Mouse (Mus musculus) embryonic facial prominence, embryonic 10.5 days (tissue): ENCODE results near the gene Fbxw4. TPM values are rescaled to one million over a fixed set of nuclear protein-coding genes. Genes with fewer than 3 reads are reported as not detected.

Experiments used
- DNase-seq: peaks from one replicate; pipeline ENCODE4 v3.0.0-alpha.2; 2017; ENCODE audit warnings: low spot score
- H3K27ac ChIP-seq: fragments of 300-500 bp; sonication (generic); replicated peaks from 2 replicates; pipeline ENCODE4 v1.5.1; 2016; ENCODE audit warnings: mild to moderate bottlenecking
- H3K27me3 ChIP-seq: fragments of 300-500 bp; sonication (generic); replicated peaks from 2 replicates; pipeline ENCODE4 v1.6.1; 2016; ENCODE audit warnings: low read depth, mild to moderate bottlenecking; ENCODE audit not compliant: poor library complexity, severe bottlenecking
- H3K36me3 ChIP-seq: fragments of 300-500 bp; sonication (generic); replicated peaks from 2 replicates; pipeline ENCODE4 v1.6.1; 2016; ENCODE audit warnings: mild to moderate bottlenecking, moderate library complexity
- H3K4me1 ChIP-seq: fragments of 300-500 bp; sonication (generic); 2 replicates; pipeline ENCODE4 v1.6.1; 2016
- H3K4me3 ChIP-seq: fragments of 300-500 bp; sonication (generic); 2 replicates; pipeline ENCODE4 v1.5.1; 2016; ENCODE audit warnings: mild to moderate bottlenecking, moderate library complexity
- H3K9me3 ChIP-seq: fragments of 300-500 bp; sonication (generic); 2 replicates; pipeline ENCODE4 v1.6.1; 2016; ENCODE audit warnings: mild to moderate bottlenecking
- WGBS: fragments of 180-500 bp; shearing (Covaris S2); methylation state at CpG from one replicate; pipeline ENCODE4 v1.1.7; 2016; 5-methylcytosine and 5-hydroxymethylcytosine counted together
- polyA plus RNA-seq: library from polyadenylated mRNA; unstranded; fragments of >200 nt; fragmentation: Nextera tagmentation; extraction: Ambion mirVana; gene quantifications from 2 replicates; pipeline ENCODE4 v1.2.1, GENCODE M21; 2016

Gene Fbxw4
- 4.2 and 4.7 TPM in 2 replicates for polyA plus RNA-seq

DNA sequence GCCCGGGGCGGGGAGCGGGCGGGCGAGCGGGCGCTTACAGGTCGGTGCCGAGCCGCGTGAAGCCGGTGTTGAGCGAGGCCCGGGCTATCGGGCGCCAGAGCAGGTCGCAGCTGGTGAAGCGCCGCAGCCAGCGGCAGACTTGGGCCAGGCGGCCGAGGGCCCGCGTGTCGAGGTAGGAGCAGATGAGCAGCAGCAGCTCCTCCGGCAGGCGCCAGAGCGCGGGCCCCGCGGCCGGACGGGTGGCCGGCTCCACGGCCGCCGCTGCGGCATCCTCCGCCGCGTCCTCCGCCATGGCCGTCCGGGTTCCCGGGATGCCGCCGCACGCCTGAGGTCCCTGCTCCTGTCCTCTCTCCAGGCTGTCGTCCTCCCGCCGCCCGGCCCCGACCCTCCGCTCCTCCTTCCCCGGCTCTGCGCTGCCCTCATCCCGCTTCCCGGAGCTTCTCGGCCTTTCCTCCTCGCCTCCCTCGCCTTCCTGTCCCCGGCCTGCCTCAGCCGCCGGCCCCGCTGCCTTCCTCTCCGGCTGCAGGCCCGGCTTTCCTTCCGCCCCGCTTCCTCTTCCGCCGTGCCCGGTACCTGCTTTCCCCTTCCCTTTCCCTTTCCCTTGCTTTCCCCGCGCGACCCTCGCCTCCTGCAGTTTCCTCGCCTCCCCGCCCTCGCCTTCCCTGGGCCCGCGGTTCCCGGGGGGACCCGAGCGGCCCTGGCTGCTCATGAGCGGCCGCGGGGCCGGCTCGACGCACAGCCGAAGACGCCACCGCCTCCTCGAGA lies at the start of gene Fbxw4:
TSS of gene Fbxw4 (minus strand) at position 575 of the 765 bp plus-strand sequence.
- under 1% methylated on average over 93 of the region's 94 CpGs for WGBS

DNA sequence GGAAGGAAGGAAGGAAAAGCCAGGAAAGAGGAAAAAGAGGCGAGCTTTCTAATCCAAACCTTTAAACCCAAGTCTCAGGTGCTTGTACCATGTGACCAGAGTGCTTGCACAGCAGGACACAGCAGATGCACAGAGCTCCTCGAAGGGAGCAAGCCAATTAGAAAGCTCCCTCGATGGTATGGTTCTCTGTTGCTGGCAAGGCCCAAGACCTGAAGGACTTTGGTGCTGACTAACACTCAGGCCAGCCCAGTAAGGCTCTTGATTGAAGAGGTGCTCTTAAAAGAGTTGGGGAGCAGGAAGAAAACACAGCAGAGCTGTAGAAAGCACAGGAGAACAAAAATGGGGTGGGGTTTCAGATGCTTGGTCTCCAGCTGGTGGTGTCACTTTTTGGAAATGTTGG lies 48.6 kb upstream of the Fbxw4 start:
- WGBS: 75% methylated on average over 3 of the region's 3 CpGs
- DNase-seq: no peak
- Histone ChIP-seq H3K4me3 (no peak overlapping the region), H3K36me3 (no peaks in the 10 kb centered on the region), H3K4me1 (peaks cover 8% of the 10 kb centered on the region), H3K27me3 (0 out of 2 replicates have a peak, but pooled peaks cover 17% of the 10 kb centered on the region), H3K9me3 (no peaks in the 10 kb centered on the region; the same call in 1 of the 2 replicates), H3K27ac (no peak overlapping the region)

More for the DNA sequence above, at the start of gene Fbxw4:
- peak within 1 kb of the TSS; percentile 99 for H3K27ac ChIP-seq
- H3K4me1 ChIP-seq: peaks cover 50% of the 10 kb centered on the region
- H3K36me3 ChIP-seq: no peaks in the 10 kb centered on the region
- no peaks in the 10 kb centered on the region for H3K9me3 ChIP-seq
- peak within 1 kb of the TSS; percentile 91 for H3K4me3 ChIP-seq
- H3K27me3 ChIP-seq: 0 out of 2 replicates have a peak, but pooled peaks cover 4% of the 10 kb centered on the region
- DNase-seq: peak; percentile 81

DNA sequence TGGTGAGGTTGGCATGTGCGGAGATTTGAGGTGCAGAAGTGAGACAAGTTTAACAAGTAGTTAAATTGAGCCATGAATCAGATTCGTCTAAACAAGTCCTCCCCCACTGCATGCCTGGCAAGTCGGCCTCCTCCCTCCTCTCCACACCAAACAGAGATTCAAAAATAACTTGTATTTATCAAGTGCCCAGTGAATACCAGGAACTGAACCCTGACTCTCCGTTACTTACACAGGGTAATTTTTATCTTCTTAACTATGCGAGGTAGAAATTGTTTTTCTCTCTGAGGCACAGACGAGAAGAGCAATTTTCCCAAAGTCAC lies 36.1 kb upstream of the Fbxw4 start:
- peaks cover 20% of the 10 kb centered on the region for H3K27me3 ChIP-seq
- no peak overlapping the region for H3K27ac ChIP-seq

DNA sequence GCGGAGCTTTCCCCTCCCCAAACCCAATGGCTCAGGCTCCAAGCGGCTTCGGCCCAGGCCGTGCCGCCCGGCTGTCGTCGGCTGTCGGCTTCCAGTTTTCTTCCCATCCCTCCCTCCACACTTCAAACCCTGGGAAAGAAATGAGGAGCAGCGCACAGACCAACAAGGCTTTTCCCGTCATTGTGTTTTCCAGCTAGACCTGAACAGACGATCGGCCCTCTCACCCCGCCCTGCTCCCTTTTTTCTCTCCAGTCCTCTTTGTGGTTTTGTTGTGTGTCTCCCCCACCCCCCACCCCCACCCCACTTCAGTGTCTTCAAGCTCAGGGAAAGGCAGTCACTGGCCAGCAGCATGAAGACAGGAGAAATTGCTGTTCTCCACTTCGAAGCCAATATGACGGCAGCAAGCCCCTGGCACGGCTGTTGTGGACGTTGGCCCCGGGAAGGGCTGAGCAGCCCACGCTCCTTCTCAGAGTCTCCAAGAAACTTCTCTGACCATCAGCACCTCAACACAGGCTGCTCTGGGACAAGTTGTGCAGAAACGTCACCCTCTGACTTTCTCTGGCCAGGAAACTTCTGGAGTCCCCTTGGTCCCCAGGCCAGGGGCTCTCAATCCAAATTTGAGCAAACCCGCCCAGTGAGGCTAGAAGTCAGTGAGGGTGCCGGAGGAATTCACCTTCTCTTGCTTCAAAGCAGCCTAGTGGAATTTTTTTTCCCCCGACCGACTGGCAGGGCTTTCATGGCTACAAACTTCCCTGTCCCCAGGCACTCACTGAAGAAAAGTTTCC lies 35.6 kb upstream of the Fbxw4 start:
- peaks cover 20% of the 10 kb centered on the region for H3K27me3 ChIP-seq
- H3K36me3 ChIP-seq: no peaks in the 10 kb centered on the region
- H3K9me3 ChIP-seq: 0 out of 2 replicates have a peak, but pooled peaks cover 4% of the 10 kb centered on the region
- H3K4me1 ChIP-seq: peaks cover 22% of the 10 kb centered on the region
- H3K4me3 ChIP-seq: peak overlapping the region; percentile 14; the same call in 1 of the 2 replicates
- WGBS: 43% methylated on average over 25 of the region's 25 CpGs
- DNase-seq: no peak
- H3K27ac ChIP-seq: peak overlapping the region; percentile 35

More for the DNA sequence above, 36.1 kb upstream of the Fbxw4 start:
- Histone ChIP-seq H3K36me3 (no peaks in the 10 kb centered on the region), H3K4me3 (no peak overlapping the region), H3K4me1 (peaks cover 16% of the 10 kb centered on the region), H3K9me3 (0 out of 2 replicates have a peak, but pooled peaks cover 4% of the 10 kb centered on the region)
- no peak for DNase-seq
- WGBS: 60% methylated on average over 6 of the region's 6 CpGs

DNA sequence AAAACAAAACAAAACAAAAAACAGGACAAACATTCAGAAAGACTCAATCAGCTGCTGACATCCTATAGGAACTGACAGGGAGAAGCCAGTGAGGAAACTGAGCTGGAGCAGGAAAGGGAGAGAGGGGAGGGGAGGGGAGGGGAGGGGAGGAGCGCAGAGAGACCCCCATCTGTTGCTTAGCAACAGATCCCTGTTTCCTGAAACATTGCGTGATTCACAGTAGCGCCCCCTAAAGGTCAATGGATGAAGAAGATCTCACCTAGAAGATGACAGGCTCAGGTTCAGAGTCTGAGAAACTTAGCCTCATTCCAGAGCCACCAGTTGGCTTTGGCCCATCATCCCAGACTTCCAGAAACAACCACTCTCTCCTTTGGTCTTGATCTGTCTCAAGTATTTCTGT lies 33.9 kb upstream of the Fbxw4 start:
- no peak overlapping the region for H3K4me3 ChIP-seq
- H3K27me3 ChIP-seq: peaks cover 20% of the 10 kb centered on the region
- 0 out of 2 replicates have a peak, but pooled peaks cover 4% of the 10 kb centered on the region for H3K9me3 ChIP-seq
- WGBS: 39% methylated on average over 3 of the region's 3 CpGs
- H3K4me1 ChIP-seq: peaks cover 27% of the 10 kb centered on the region
- H3K36me3 ChIP-seq: no peaks in the 10 kb centered on the region
- no peak overlapping the region for H3K27ac ChIP-seq
- no peak for DNase-seq

GRCm38 (mm10) chr19:45692211-45692610 lies 32.1 kb upstream of the Fbxw4 start:
- peaks cover 21% of the 10 kb centered on the region for H3K27me3 ChIP-seq

DNA sequence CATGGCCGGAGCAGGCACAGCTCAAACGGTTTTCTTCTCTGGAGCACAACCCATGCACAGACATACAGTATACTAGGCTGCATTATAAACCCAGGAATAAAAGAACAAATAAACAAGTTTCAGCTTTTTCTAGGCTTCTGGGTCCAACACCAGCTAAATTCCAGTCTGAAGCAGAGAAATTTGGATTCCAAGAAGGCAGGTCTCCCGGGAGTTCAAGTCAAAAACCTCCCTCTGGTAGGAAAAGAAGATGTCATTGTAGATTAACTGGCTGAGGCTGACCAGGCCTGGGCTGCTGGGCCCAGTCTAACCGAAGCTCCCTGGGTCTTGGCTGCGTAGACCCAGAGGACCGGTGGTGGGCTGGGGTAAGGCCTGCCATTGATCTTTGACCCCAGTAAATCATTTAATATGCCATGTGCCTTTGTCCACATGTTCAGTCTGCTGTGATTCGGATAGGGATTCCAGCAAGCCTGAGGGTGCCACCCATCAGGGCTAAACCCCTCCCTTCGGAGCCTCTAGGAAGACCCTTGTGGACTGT lies 31.0 kb upstream of the Fbxw4 start:
- Histone ChIP-seq H3K9me3 (0 out of 2 replicates have a peak, but pooled peaks cover 4% of the 10 kb centered on the region), H3K4me3 (no peak overlapping the region), H3K36me3 (no peaks in the 10 kb centered on the region), H3K27ac (no peak overlapping the region), H3K4me1 (peaks cover 39% of the 10 kb centered on the region), H3K27me3 (peaks cover 19% of the 10 kb centered on the region)
- 63% methylated on average over 8 of the region's 8 CpGs for WGBS
- peak; percentile 40 for DNase-seq

More at GRCm38 (mm10) chr19:45692211-45692610, 32.1 kb upstream of the Fbxw4 start:
- DNase-seq: no peak
- Histone ChIP-seq H3K36me3 (no peaks in the 10 kb centered on the region), H3K4me1 (peaks cover 30% of the 10 kb centered on the region), H3K9me3 (0 out of 2 replicates have a peak, but pooled peaks cover 4% of the 10 kb centered on the region), H3K4me3 (no peak overlapping the region), H3K27ac (no peak overlapping the region)
- WGBS: 90% methylated on average over 8 of the region's 8 CpGs

DNA sequence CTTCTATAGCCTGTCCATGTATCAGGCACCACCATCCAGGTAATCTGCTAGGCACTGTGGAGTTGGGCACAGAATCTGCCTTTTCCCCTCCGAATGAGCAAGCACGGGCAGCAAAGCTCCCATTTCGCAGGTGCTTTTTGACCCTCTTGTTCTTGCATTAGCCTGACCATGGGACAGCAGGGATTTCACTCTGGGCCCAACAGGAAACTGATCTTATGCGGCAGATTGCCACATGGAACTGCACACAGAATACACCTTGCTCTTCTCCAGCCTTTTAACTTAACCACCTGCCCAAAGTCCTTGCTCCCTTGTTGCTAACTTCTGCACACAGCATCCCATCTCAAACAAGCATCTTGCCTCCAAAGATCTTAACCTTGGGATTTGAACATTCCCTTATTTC lies 26.9 kb upstream of the Fbxw4 start:
- Histone ChIP-seq H3K36me3 (no peaks in the 10 kb centered on the region), H3K4me1 (peaks cover 28% of the 10 kb centered on the region), H3K27ac (no peak overlapping the region), H3K27me3 (peaks cover 28% of the 10 kb centered on the region), H3K4me3 (no peak overlapping the region), H3K9me3 (no peaks in the 10 kb centered on the region)
- 63% methylated on average over 4 of the region's 4 CpGs for WGBS
- DNase-seq: no peak

- H3K4me1 ChIP-seq: peaks cover 12% of the 10 kb centered on the region; the same call in 1 of the 2 replicates
- H3K27ac ChIP-seq: no peak overlapping the region
- H3K9me3 ChIP-seq: no peaks in the 10 kb centered on the region
- H3K27me3 ChIP-seq: peaks cover 48% of the 10 kb centered on the region
- 83% methylated on average over 10 of the region's 10 CpGs for WGBS
- DNase-seq: no peak
- H3K4me3 ChIP-seq: no peak overlapping the region
- no peaks in the 10 kb centered on the region for H3K36me3 ChIP-seq
These were observed 23.6 kb upstream of the Fbxw4 start for GRCm38 (mm10) chr19:45683676-45684075.

GRCm38 (mm10) chr19:45680495-45681130 lies 20.5 kb upstream of the Fbxw4 start:
- Histone ChIP-seq H3K9me3 (no peaks in the 10 kb centered on the region), H3K27me3 (peaks cover 69% of the 10 kb centered on the region), H3K36me3 (no peaks in the 10 kb centered on the region), H3K4me1 (peaks cover 17% of the 10 kb centered on the region), H3K27ac (no peak overlapping the region), H3K4me3 (no peak overlapping the region)
- no peak for DNase-seq
- 74% methylated on average over 3 of the region's 3 CpGs for WGBS

DNA sequence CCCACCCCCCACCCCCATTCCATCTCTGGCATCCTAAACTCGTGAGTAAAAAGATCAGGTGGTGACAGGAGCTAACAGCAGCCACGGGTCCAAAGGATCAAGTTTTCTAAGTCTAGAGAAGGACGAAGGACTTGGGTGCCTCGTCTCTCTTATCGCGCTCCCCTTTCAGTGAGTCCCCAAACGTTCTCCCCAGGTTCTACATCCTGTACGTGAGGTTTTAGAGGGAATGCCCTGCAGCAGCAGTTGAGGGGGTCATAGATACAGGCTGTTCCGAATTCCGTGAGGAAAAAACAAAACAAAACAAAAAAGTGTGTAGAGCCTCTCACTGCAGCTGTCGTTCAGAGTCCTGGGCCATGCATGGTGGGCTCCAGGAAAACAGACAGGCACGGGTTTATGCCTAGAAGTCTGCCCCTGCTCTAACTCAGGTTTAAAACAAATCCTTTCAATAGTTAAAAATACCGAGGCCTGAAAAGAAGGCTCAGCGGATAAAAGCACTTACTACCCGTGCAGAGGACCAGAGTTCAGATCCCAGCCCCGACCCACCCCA lies 16.7 kb upstream of the Fbxw4 start:
- DNase-seq: peak; percentile 23
- 5% methylated on average over 16 of the region's 16 CpGs for WGBS
- H3K27me3 ChIP-seq: peaks cover 86% of the 10 kb centered on the region

More for the DNA sequence above, 16.7 kb upstream of the Fbxw4 start:
- no peaks in the 10 kb centered on the region for H3K36me3 ChIP-seq
- H3K9me3 ChIP-seq: no peaks in the 10 kb centered on the region
- H3K27ac ChIP-seq: peak overlapping the region; percentile 48; the same call in 1 of the 2 replicates
- H3K4me1 ChIP-seq: peaks cover 23% of the 10 kb centered on the region
- peak overlapping the region; percentile 53 for H3K4me3 ChIP-seq
